Mouse (Mus musculus) layer of hippocampus, adult 9-10 months (tissue): Measurements from ENCODE around the gene Igsf21.

Source experiments
- DNase-seq: peaks from one replicate; pipeline ENCODE4 v3.0.0; 2022; ENCODE audit warnings: low spot score

The Igsf21 gene

GRCm38 (mm10) chr4:140235361-140236153, 11.0 kb downstream of the Igsf21 start:
- DNase-seq: no peak

GRCm38 (mm10) chr4:140234412-140235205, 12.0 kb downstream of the Igsf21 start:
- no peak for DNase-seq

GRCm38 (mm10) chr4:140227837-140228236, 18.7 kb downstream of the Igsf21 start:
- no peak for DNase-seq

GRCm38 (mm10) chr4:140225204-140225603, 21.4 kb downstream of the Igsf21 start:
- no peak for DNase-seq

GRCm38 (mm10) chr4:140224451-140224850, 22.1 kb downstream of the Igsf21 start:
- no peak for DNase-seq

- DNase-seq: no peak
Observed at GRCm38 (mm10) chr4:140223067-140223466, 23.5 kb downstream of the Igsf21 start.

GRCm38 (mm10) chr4:140220326-140221093, 26.1 kb downstream of the Igsf21 start:
- DNase-seq: no peak

- no peak for DNase-seq
Observed at GRCm38 (mm10) chr4:140218853-140219852, 27.4 kb downstream of the Igsf21 start.

- no peak for DNase-seq
Observed at GRCm38 (mm10) chr4:140218384-140218783, 28.2 kb downstream of the Igsf21 start.

- DNase-seq: no peak
Observed at GRCm38 (mm10) chr4:140217934-140218333, 28.6 kb downstream of the Igsf21 start.

GRCm38 (mm10) chr4:140216096-140216495, 30.5 kb downstream of the Igsf21 start:
- DNase-seq: no peak

- no peak for DNase-seq
Observed at GRCm38 (mm10) chr4:140215205-140215604, 31.4 kb downstream of the Igsf21 start.

GRCm38 (mm10) chr4:140214406-140214805, 32.2 kb downstream of the Igsf21 start:
- no peak for DNase-seq

GRCm38 (mm10) chr4:140210129-140210890, 36.3 kb downstream of the Igsf21 start:
- DNase-seq: no peak

- DNase-seq: peak; percentile 36
Observed at GRCm38 (mm10) chr4:140205811-140206231, 40.8 kb downstream of the Igsf21 start.

- no peak for DNase-seq
Observed at GRCm38 (mm10) chr4:140204775-140205174, 41.8 kb downstream of the Igsf21 start.

GRCm38 (mm10) chr4:140203696-140204272, 42.8 kb downstream of the Igsf21 start:
- DNase-seq: no peak

GRCm38 (mm10) chr4:140202196-140202595, 44.4 kb downstream of the Igsf21 start:
- DNase-seq: no peak

GRCm38 (mm10) chr4:140200296-140200695, 46.3 kb downstream of the Igsf21 start:
- DNase-seq: no peak

- DNase-seq: no peak
Observed at GRCm38 (mm10) chr4:140196717-140197116, 49.9 kb downstream of the Igsf21 start.
